Mouse (Mus musculus) hindbrain, embryonic 14.5 days (tissue): ENCODE measurements around the gene Plxnb2. TPM values are rescaled to one million over a fixed set of nuclear protein-coding genes. Genes with fewer than 3 reads are reported as not detected.

Experiments used
- ATAC-seq: fragments of 200-750 bp; cut with Nextera tagmentation; 2 replicates; pipeline ENCODE4 v1.8.0; 2017; ENCODE audit warnings: moderate number of reproducible peaks, mild to moderate bottlenecking, moderate TSS enrichment, moderate library complexity; ENCODE audit not compliant: low FRiP score
- DNase-seq: peaks from one replicate; pipeline ENCODE4 v3.0.0-alpha.2; 2015; ENCODE audit warnings: low spot score
- H3K27ac ChIP-seq: fragments of 300-500 bp; sonication (generic); 2 replicates; pipeline ENCODE4 v1.5.1; 2014; ENCODE audit warnings: mild to moderate bottlenecking, moderate library complexity
- H3K27me3 ChIP-seq: fragments of 300-500 bp; sonication (generic); 2 replicates; pipeline ENCODE4 v1.6.1; 2014; ENCODE audit warnings: mild to moderate bottlenecking, low read length, mixed read lengths; ENCODE audit not compliant: control insufficient read depth, insufficient read depth
- H3K36me3 ChIP-seq: fragments of 300-500 bp; sonication (generic); replicated peaks from 2 replicates; pipeline ENCODE4 v1.6.1; 2014; ENCODE audit not compliant: control insufficient read depth, insufficient read depth
- H3K4me1 ChIP-seq: fragments of 300-500 bp; sonication (generic); replicated peaks from 2 replicates; pipeline ENCODE4 v1.6.1; 2014; ENCODE audit warnings: antibody characterized with exemption, low read length, mixed read lengths; ENCODE audit not compliant: control insufficient read depth, insufficient read depth
- H3K4me2 ChIP-seq: fragments of 300-500 bp; sonication (generic); replicated peaks from 2 replicates; pipeline ENCODE4 v1.6.1; 2014; ENCODE audit warnings: mild to moderate bottlenecking, moderate library complexity
- H3K4me3 ChIP-seq: fragments of 300-500 bp; sonication (generic); replicated peaks from 2 replicates; pipeline ENCODE4 v1.5.1; 2014; ENCODE audit warnings: mild to moderate bottlenecking, low read length
- H3K9ac ChIP-seq: fragments of 300-500 bp; sonication (generic); 2 replicates; pipeline ENCODE4 v1.6.1; 2014
- H3K9me3 ChIP-seq: fragments of 300-500 bp; sonication (generic); 2 replicates; pipeline ENCODE4 v1.6.1; 2016; ENCODE audit warnings: low read length; ENCODE audit not compliant: control insufficient read depth
- WGBS: fragments of 180-500 bp; shearing (Covaris S2); extraction: QIAGEN DNeasy Blood & Tissue Kit; methylation state at CpG from one replicate; pipeline ENCODE4 v1.1.7; 2014; 5-methylcytosine and 5-hydroxymethylcytosine counted together
- polyA plus RNA-seq: library from polyadenylated mRNA; unstranded; fragments of >200 nt; fragmentation: Nextera tagmentation; extraction: Ambion mirVana; gene quantifications from 2 replicates; pipeline ENCODE4 v1.2.1, GENCODE M21; 2014

The Plxnb2 gene
- polyA plus RNA-seq, 1 experiment from 2014 or later, result 101 TPM

GRCm38 (mm10) chr15:89147024-89147423 lies 33.6 kb downstream of the Plxnb2 start:
- H3K27ac ChIP-seq, result peak overlapping the region; percentile 77
- peak overlapping the region; percentile 88 for H3K9ac ChIP-seq
- H3K4me3 ChIP-seq, result peak overlapping the region; percentile 53
- peak overlapping the region; percentile 87 for H3K4me2 ChIP-seq
- whole genome bisulfite sequencing, result 10% methylated on average over 15 of the region's 16 CpGs
- no peak for DNase-seq
- H3K9me3 ChIP-seq, result no peaks in the 10 kb centered on the region
- peaks cover 36% of the 10 kb centered on the region for H3K36me3 ChIP-seq
- H3K27me3 ChIP-seq, result no peaks in the 10 kb centered on the region
- peak; percentile 9; the same call in 1 of the 2 replicates for ATAC-seq
- peaks cover 37% of the 10 kb centered on the region for H3K4me1 ChIP-seq

GRCm38 (mm10) chr15:89146537-89146936 lies 34.1 kb downstream of the Plxnb2 start:
- Histone ChIP-seq H3K4me1 (peaks cover 36% of the 10 kb centered on the region), H3K27me3 (no peaks in the 10 kb centered on the region), H3K4me3 (peak overlapping the region; percentile 53), H3K36me3 (peaks cover 36% of the 10 kb centered on the region), H3K4me2 (peak overlapping the region; percentile 87), H3K27ac (peak overlapping the region; percentile 77), H3K9ac (peak overlapping the region; percentile 88), H3K9me3 (no peaks in the 10 kb centered on the region)
- WGBS, result 2% methylated on average over 27 of the region's 27 CpGs
- DNase-seq (no peak), ATAC-seq (peak; percentile 18)

GRCm38 (mm10) chr15:89145813-89146350 lies 34.7 kb downstream of the Plxnb2 start:
- no peaks in the 10 kb centered on the region for H3K27me3 ChIP-seq
- no peak for ATAC-seq
- H3K4me1 ChIP-seq, result peaks cover 36% of the 10 kb centered on the region
- H3K36me3 ChIP-seq, result peaks cover 36% of the 10 kb centered on the region
- peak overlapping the region; percentile 88; the same call in 1 of the 2 replicates for H3K9ac ChIP-seq
- peak overlapping the region; percentile 77; the same call in 1 of the 2 replicates for H3K27ac ChIP-seq
- peak overlapping the region; percentile 87 for H3K4me2 ChIP-seq
- no peak for DNase-seq
- 82% methylated on average over 24 of the region's 24 CpGs for WGBS
- H3K4me3 ChIP-seq, result peak overlapping the region; percentile 53
- H3K9me3 ChIP-seq, result no peaks in the 10 kb centered on the region

- 93% methylated on average over 11 of the region's 11 CpGs for WGBS
- Histone ChIP-seq H3K4me1 (peaks cover 40% of the 10 kb centered on the region), H3K36me3 (peaks cover 36% of the 10 kb centered on the region), H3K27ac (no peak overlapping the region), H3K27me3 (0 out of 2 replicates have a peak, but pooled peaks cover 2% of the 10 kb centered on the region), H3K9me3 (no peaks in the 10 kb centered on the region), H3K9ac (no peak overlapping the region), H3K4me2 (no peak overlapping the region), H3K4me3 (no peak overlapping the region)
- ATAC-seq, result no peak
- no peak for DNase-seq
Measured at GRCm38 (mm10) chr15:89144965-89145364, 35.6 kb downstream of the Plxnb2 start.

- no peak overlapping the region for H3K4me2 ChIP-seq
- no peak overlapping the region for H3K4me3 ChIP-seq
- ATAC-seq, result no peak
- no peak for DNase-seq
- H3K9me3 ChIP-seq, result no peaks in the 10 kb centered on the region
- peaks cover 36% of the 10 kb centered on the region for H3K36me3 ChIP-seq
- no peak overlapping the region for H3K27ac ChIP-seq
- no peak overlapping the region for H3K9ac ChIP-seq
- 84% methylated on average over 2 of the region's 2 CpGs for WGBS
- 0 out of 2 replicates have a peak, but pooled peaks cover 14% of the 10 kb centered on the region for H3K27me3 ChIP-seq
- H3K4me1 ChIP-seq, result peaks cover 38% of the 10 kb centered on the region
Measured at GRCm38 (mm10) chr15:89143134-89143533, 37.5 kb downstream of the Plxnb2 start.

- Histone ChIP-seq H3K4me2 (no peak overlapping the region), H3K9me3 (no peaks in the 10 kb centered on the region), H3K27ac (no peak overlapping the region), H3K4me3 (no peak overlapping the region), H3K27me3 (0 out of 2 replicates have a peak, but pooled peaks cover 14% of the 10 kb centered on the region), H3K36me3 (peaks cover 36% of the 10 kb centered on the region), H3K4me1 (peaks cover 25% of the 10 kb centered on the region), H3K9ac (no peak overlapping the region)
- 73% methylated on average over 4 of the region's 4 CpGs for WGBS
- ATAC-seq (no peak), DNase-seq (no peak)
Measured at GRCm38 (mm10) chr15:89141905-89142304, 38.7 kb downstream of the Plxnb2 start.

- 23% methylated on average over 5 of the region's 5 CpGs for WGBS
- H3K9me3 ChIP-seq, result no peaks in the 10 kb centered on the region
- H3K4me2 ChIP-seq, result no peak overlapping the region
- ATAC-seq (no peak), DNase-seq (no peak)
- peaks cover 21% of the 10 kb centered on the region for H3K4me1 ChIP-seq
- peaks cover 36% of the 10 kb centered on the region for H3K36me3 ChIP-seq
- no peak overlapping the region for H3K27ac ChIP-seq
- 0 out of 2 replicates have a peak, but pooled peaks cover 14% of the 10 kb centered on the region for H3K27me3 ChIP-seq
- no peak overlapping the region for H3K4me3 ChIP-seq
- no peak overlapping the region for H3K9ac ChIP-seq
Measured at GRCm38 (mm10) chr15:89141443-89141842, 39.1 kb downstream of the Plxnb2 start.

- H3K9me3 ChIP-seq, result no peaks in the 10 kb centered on the region
- H3K36me3 ChIP-seq, result peaks cover 34% of the 10 kb centered on the region
- 0 out of 2 replicates have a peak, but pooled peaks cover 14% of the 10 kb centered on the region for H3K27me3 ChIP-seq
- peaks cover 14% of the 10 kb centered on the region for H3K4me1 ChIP-seq
- peak within 1 kb of the TSS; percentile 63 for H3K9ac ChIP-seq
- ATAC-seq (peak; percentile 61), DNase-seq (no peak)
- peak within 1 kb of the TSS; percentile 95 for H3K4me2 ChIP-seq
- peak within 1 kb of the TSS; percentile 44 for H3K4me3 ChIP-seq
- under 1% methylated on average over 21 of the region's 21 CpGs for WGBS
- H3K27ac ChIP-seq, result no peak within 1 kb of the TSS
Measured at GRCm38 (mm10) chr15:89140659-89141252, 39.8 kb downstream of the Plxnb2 start, which contains the start of gene Mapk12. Gene Mapk12, minus strand, starts transcription at chr15:89140703.

GRCm38 (mm10) chr15:89140048-89140658 lies 40.4 kb downstream of the Plxnb2 start:
- Histone ChIP-seq H3K9me3 (no peaks in the 10 kb centered on the region), H3K9ac (peak overlapping the region; percentile 63), H3K4me2 (peak overlapping the region; percentile 95), H3K27ac (no peak overlapping the region), H3K27me3 (0 out of 2 replicates have a peak, but pooled peaks cover 14% of the 10 kb centered on the region), H3K4me3 (peak overlapping the region; percentile 44), H3K36me3 (peaks cover 29% of the 10 kb centered on the region), H3K4me1 (peaks cover 13% of the 10 kb centered on the region)
- peak; percentile 13; the same call in 1 of the 2 replicates for ATAC-seq
- no peak for DNase-seq
- 0% methylated on average over 49 of the region's 53 CpGs for WGBS
